ENCODE assay signal across 8 mouse cellular contexts in the genomic region with DNA sequence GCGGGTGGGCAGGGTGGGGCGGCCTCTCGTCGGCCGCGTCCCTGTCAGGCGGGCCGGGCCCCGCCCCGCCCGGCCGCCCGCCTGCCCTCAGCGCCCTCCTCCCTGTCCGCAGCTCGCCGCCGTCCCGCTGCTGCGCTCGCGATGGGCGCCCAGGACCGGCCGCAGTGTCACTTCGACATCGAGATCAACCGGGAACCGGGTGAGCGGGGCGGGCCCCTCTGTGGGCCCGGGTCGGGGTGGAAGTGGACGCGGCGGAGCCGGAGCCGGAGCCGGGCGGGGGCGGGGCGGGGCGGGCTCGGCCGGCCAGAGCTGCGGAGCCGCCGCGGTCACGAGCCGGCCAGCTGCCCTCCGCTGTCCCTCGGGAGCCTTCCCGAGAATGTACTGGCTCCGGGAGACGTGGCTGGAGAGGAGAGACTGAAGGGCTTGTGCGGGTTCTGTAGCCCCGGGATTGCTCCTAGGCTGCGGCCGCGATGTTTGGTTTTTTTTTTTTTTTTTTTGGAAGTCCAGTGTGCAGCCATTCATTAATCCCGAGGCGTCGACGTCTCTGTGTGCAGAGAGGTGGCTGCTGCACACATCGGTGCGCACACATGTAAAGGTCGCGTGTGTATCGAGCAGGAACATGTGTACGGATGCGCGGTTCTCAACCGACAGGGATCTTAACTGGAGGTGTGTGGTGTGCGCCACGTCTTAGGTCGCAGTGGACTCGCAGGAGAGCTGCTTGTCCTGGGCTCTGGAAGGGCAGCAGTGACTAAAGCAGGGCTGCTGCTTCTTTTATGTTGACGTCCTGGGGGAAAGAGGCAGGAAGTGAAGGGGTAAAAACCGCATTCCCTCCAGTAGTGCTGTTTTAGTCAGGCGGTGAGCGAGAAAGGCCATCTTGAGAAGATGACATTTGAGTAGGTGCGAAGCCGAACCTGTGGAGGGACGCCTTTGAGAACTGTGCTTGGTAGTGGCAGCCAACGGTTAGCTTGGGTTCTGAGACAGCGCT. TPM values are rescaled to one million over a fixed set of nuclear protein-coding genes. Genes with fewer than 3 reads are reported as not detected.
DNase-seq lines count a peak whose midpoint lies in the region; ATAC-seq and TF ChIP-seq lines count a peak whose summit lies in the region.

No protein-coding gene starts in this region.

- 0 out of 2 replicates have a peak, but pooled peaks have one; percentile 2 for ATAC-seq in G1E (ENCODE audit: extremely low read depth, insufficient number of reproducible peaks, low FRiP score, poor library complexity, severe bottlenecking)
- peak; percentile 85 for ATAC-seq in kidney, embryonic 16.5 days (ENCODE audit: low FRiP score, low TSS enrichment)
- peak; percentile 30 for ATAC-seq in megakaryocyte progenitor cell, adult 5-6 weeks (replicated peaks; ENCODE audit: poor library complexity)

- intact Hi-C loops in gastrocnemius, postnatal 14 days (cut with DNase I; ENCODE audit: low total_unique reads) = no loop called here
- intact Hi-C loops in left cerebral cortex, postnatal 10 days (cut with DNase I) = no loop called here

- peaks cover 19% of the 10 kb centered on the region for H3K4me1 ChIP-seq in G1E (ENCODE audit: insufficient read depth, low read depth, low read length)
- peaks cover 11% of the 10 kb centered on the region for H3K4me1 ChIP-seq in kidney, embryonic 16.5 days (ENCODE audit: insufficient read depth, low read length)
- H3K4me1 ChIP-seq in spleen, adult 2 months (ENCODE audit: control insufficient read depth, insufficient read depth, insufficient read length) = no peaks in the 10 kb centered on the region; the same call in 1 of the 2 replicates

- H3K36me3 ChIP-seq in G1E (replicated peaks) = peaks cover 12% of the 10 kb centered on the region
- no peaks in the 10 kb centered on the region for H3K36me3 ChIP-seq in kidney, embryonic 16.5 days (ENCODE audit: insufficient read depth, low read length)
- no peaks in the 10 kb centered on the region; the same call in 1 of the 2 replicates for H3K36me3 ChIP-seq in spleen, adult 2 months (ENCODE audit: control insufficient read depth, insufficient read depth, low read length)

- peaks cover 3% of the 10 kb centered on the region; the same call in 1 of the 2 replicates for H3K9me3 ChIP-seq in G1E (replicated peaks)
- peaks cover 5% of the 10 kb centered on the region; the same call in 1 of the 2 replicates for H3K9me3 ChIP-seq in kidney, embryonic 16.5 days (ENCODE audit: low read length)

- no peaks in the 10 kb centered on the region for H3K27me3 ChIP-seq in G1E (ENCODE audit: insufficient read depth, low read length)
- H3K27me3 ChIP-seq in kidney, embryonic 16.5 days (ENCODE audit: insufficient read depth, low read length) = no peaks in the 10 kb centered on the region
- no peaks in the 10 kb centered on the region for H3K27me3 ChIP-seq in spleen, adult 2 months (ENCODE audit: control insufficient read depth, insufficient read depth, low read length)

- TF ChIP-seq CTCF in G1E (IDR thresholded peaks at IDR 0.05; ENCODE audit: low read depth, low read length) = no peak
- TF ChIP-seq CTCF in spleen, adult 2 months (IDR thresholded peaks at IDR 0.05; ENCODE audit: extremely low read depth, insufficient read depth, insufficient read length, insufficient replicate concordance) = no peak

- DNase-seq in CD4-positive helper T cell, adult 2 months (ENCODE audit: low read depth, low spot score) = peak; percentile 76
- DNase-seq in G1E (ENCODE audit: low spot score) = peak; percentile 26
- DNase-seq in cerebellum, postnatal 14 days = peak; percentile 36 to 37
- DNase-seq in gastrocnemius, postnatal 14 days = peak; percentile 64
- no peak for DNase-seq in spleen, adult 2 months (ENCODE audit: low read depth in 1 of 2, low spot score in 2 of 2)
- DNase-seq in left cerebral cortex, postnatal 10 days (ENCODE audit: extremely low spot score in 1 of 2, low spot score in 2 of 2) = no peak

- under 1% methylated on average over 65 of the region's 87 CpGs for WGBS in kidney, embryonic 16.5 days
- 1% methylated on average over 77 of the region's 87 CpGs for WGBS in spleen, adult 2 months

- H3K27ac ChIP-seq in kidney, embryonic 16.5 days (ENCODE audit: low read length) = peak overlapping the region; percentile 97
- H3K27ac ChIP-seq in spleen, adult 2 months (ENCODE audit: insufficient read depth, low read length) = peak overlapping the region; percentile 78

- peak overlapping the region; percentile 97 for H3K4me2 ChIP-seq in kidney, embryonic 16.5 days (replicated peaks; ENCODE audit: low read depth, low read length)

- TF ChIP-seq POLR2A in spleen, adult 2 months (IDR thresholded peaks at IDR 0.05; ENCODE audit: low read depth, low read length) = no peak

- H3K9ac ChIP-seq in kidney, embryonic 16.5 days (replicated peaks; ENCODE audit: low read length) = peak overlapping the region; percentile 98

- H3K4me3 ChIP-seq in G1E (ENCODE audit: low read depth, low read length) = peak overlapping the region; percentile 79
- H3K4me3 ChIP-seq in kidney, embryonic 16.5 days (ENCODE audit: low read length) = peak overlapping the region; percentile 91
- peak overlapping the region; percentile 83 for H3K4me3 ChIP-seq in spleen, adult 2 months (ENCODE audit: extremely low read depth, insufficient read depth, insufficient read length)

RNA-seq across cellular contexts. Expression of gene Nktr, which starts 0.7 kb away (rescaled TPM):
- 267 and 339 TPM in 2 replicates for total RNA-seq in G1E (2014; fragmentation: Nextera tagmentation)
- 109 and 135 TPM in 2 replicates for total RNA-seq in G1E (2017)
- 22.6 and 33.2 TPM in 2 replicates for polyA plus RNA-seq in G1E (2012)
- total RNA-seq in gastrocnemius, postnatal 14 days (2021) = 10 to 100 TPM; 24.2 to 29.9 TPM
- polyA plus RNA-seq in kidney, embryonic 16.5 days (2015; fragmentation: Nextera tagmentation; extraction: Ambion mirVana) = 46.1 and 57.5 TPM in 2 replicates
- 92.4 and 140 TPM in 2 replicates for total RNA-seq in megakaryocyte progenitor cell, adult 5-6 weeks (2015)
- total RNA-seq in megakaryocyte progenitor cell, adult 5-6 weeks (2017) = 100.0 and 142 TPM in 2 replicates
- 36.6 and 38.7 TPM in 2 replicates for polyA plus RNA-seq in spleen, adult 2 months (2012; rRNA removed)
- 100 to 1,000 TPM; 112 to 119 TPM for total RNA-seq in left cerebral cortex, postnatal 10 days (2021)

RNA-seq across cellular contexts. Expression of gene Ss18l2, which starts 9.5 kb away (rescaled TPM):
- total RNA-seq in G1E (2014; fragmentation: Nextera tagmentation) = 12.9 and 19.0 TPM in 2 replicates
- total RNA-seq in G1E (2017) = 39.7 and 52.8 TPM in 2 replicates
- 7.1 and 9.7 TPM in 2 replicates for polyA plus RNA-seq in G1E (2012)
- total RNA-seq in gastrocnemius, postnatal 14 days (2021) = 10 to 100 TPM; 89.3 to 93.6 TPM
- polyA plus RNA-seq in kidney, embryonic 16.5 days (2015; fragmentation: Nextera tagmentation; extraction: Ambion mirVana) = 107 and 114 TPM in 2 replicates
- total RNA-seq in megakaryocyte progenitor cell, adult 5-6 weeks (2015) = 43.7 and 71.4 TPM in 2 replicates
- 39.8 and 59.3 TPM in 2 replicates for total RNA-seq in megakaryocyte progenitor cell, adult 5-6 weeks (2017)
- 5.8 and 10.4 TPM in 2 replicates for polyA plus RNA-seq in spleen, adult 2 months (2012; rRNA removed)
- total RNA-seq in left cerebral cortex, postnatal 10 days (2021) = 10 to 100 TPM; 76.4 to 94.9 TPM

RNA-seq across cellular contexts. Expression of gene Sec22c, which starts 14.3 kb away (rescaled TPM):
- 4.1 and 4.7 TPM in 2 replicates for total RNA-seq in G1E (2014; fragmentation: Nextera tagmentation)
- 3.0 and 3.6 TPM in 2 replicates for total RNA-seq in G1E (2017)
- 3.3 and 4.8 TPM in 2 replicates for polyA plus RNA-seq in G1E (2012)
- 1 to 10 TPM; 3.1 to 6.1 TPM for total RNA-seq in gastrocnemius, postnatal 14 days (2021)
- 8.5 and 9.0 TPM in 2 replicates for polyA plus RNA-seq in kidney, embryonic 16.5 days (2015; fragmentation: Nextera tagmentation; extraction: Ambion mirVana)
- 11.1 and 11.5 TPM in 2 replicates for total RNA-seq in megakaryocyte progenitor cell, adult 5-6 weeks (2015)
- 6.6 and 12.0 TPM in 2 replicates for total RNA-seq in megakaryocyte progenitor cell, adult 5-6 weeks (2017)
- polyA plus RNA-seq in spleen, adult 2 months (2012; rRNA removed) = 10.0 and 12.0 TPM in 2 replicates
- 10 to 100 TPM; 32.5 to 33.0 TPM for total RNA-seq in left cerebral cortex, postnatal 10 days (2021)

RNA-seq across cellular contexts. Expression of gene Zfp651, which starts 39.5 kb away (rescaled TPM):
- total RNA-seq in G1E (2014; fragmentation: Nextera tagmentation) = not detected in 2 replicates
- total RNA-seq in G1E (2017) = 0.05 and 0.12 TPM in 2 replicates
- 0.07 and 0.08 TPM in 2 replicates for polyA plus RNA-seq in G1E (2012)
- 10 to 100 TPM; 51.5 to 56.1 TPM for total RNA-seq in gastrocnemius, postnatal 14 days (2021)
- polyA plus RNA-seq in kidney, embryonic 16.5 days (2015; fragmentation: Nextera tagmentation; extraction: Ambion mirVana) = 8.1 and 9.5 TPM in 2 replicates
- 0.05 and 0.62 TPM in 2 replicates for total RNA-seq in megakaryocyte progenitor cell, adult 5-6 weeks (2015)
- 0.24 TPM in 1 of 2 replicates, not detected in the other for total RNA-seq in megakaryocyte progenitor cell, adult 5-6 weeks (2017)
- 3.7 and 4.7 TPM in 2 replicates for polyA plus RNA-seq in spleen, adult 2 months (2012; rRNA removed)
- total RNA-seq in left cerebral cortex, postnatal 10 days (2021) = 100 to 1,000 TPM; 105 to 110 TPM

RNA-seq across cellular contexts. Expression of gene Klhl40, which starts 57.8 kb away (rescaled TPM):
- total RNA-seq in G1E (2014; fragmentation: Nextera tagmentation) (not detected in 2 replicates), G1E (2017) (not detected in 2 replicates)
- polyA plus RNA-seq in G1E (2012) = not detected in 2 replicates
- 100 to 1,000 TPM; 116 to 158 TPM for total RNA-seq in gastrocnemius, postnatal 14 days (2021)
- 0.72 and 0.99 TPM in 2 replicates for polyA plus RNA-seq in kidney, embryonic 16.5 days (2015; fragmentation: Nextera tagmentation; extraction: Ambion mirVana)
- total RNA-seq in megakaryocyte progenitor cell, adult 5-6 weeks (2015) = not detected in 2 replicates
- total RNA-seq in megakaryocyte progenitor cell, adult 5-6 weeks (2017) = 0.17 TPM in 1 of 2 replicates, not detected in the other
- polyA plus RNA-seq in spleen, adult 2 months (2012; rRNA removed) = not detected in 2 replicates
- 1 to 10 TPM; 3.3 to 3.5 TPM for total RNA-seq in left cerebral cortex, postnatal 10 days (2021)

Comparison
In these comparisons a context has a peak if more than half of its experiments do, and no peak if none do; other contexts are left out.
1. DNase-seq: peak in CD4-positive helper T cell, adult 2 months (single experiment), G1E (single experiment), cerebellum, postnatal 14 days (2 of 2) and gastrocnemius, postnatal 14 days (single experiment); none in spleen, adult 2 months (0 of 2) and left cerebral cortex, postnatal 10 days (0 of 2).
2. ATAC-seq: peak in every context shown above with its lines; median percentile 85 in kidney, embryonic 16.5 days; 30 in megakaryocyte progenitor cell, adult 5-6 weeks; 2 in G1E.
3. Peak in every context shown above with its lines, with median percentiles within 50 percentile points of each other: H3K4me3 ChIP-seq.